Mouse (Mus musculus) intestine, embryonic 16.5 days (tissue): ENCODE data around the gene Klc1. TPM values are rescaled to one million over a fixed set of nuclear protein-coding genes. Genes with fewer than 3 reads are reported as not detected.

ENCODE experiments used
- ATAC-seq: fragments of 200-750 bp; cut with Nextera tagmentation; 2 replicates; pipeline ENCODE4 v1.8.0; 2017; ENCODE audit warnings: moderate TSS enrichment, moderate library complexity
- H3K27ac ChIP-seq: fragments of 300-500 bp; sonication (generic); 2 replicates; pipeline ENCODE4 v1.5.1; 2014; ENCODE audit warnings: mild to moderate bottlenecking, low read length
- H3K27me3 ChIP-seq: fragments of 300-500 bp; sonication (generic); replicated peaks from 2 replicates; pipeline ENCODE4 v1.6.1; 2014; ENCODE audit warnings: low read length, control low read depth, mixed read lengths; ENCODE audit not compliant: control insufficient read depth, insufficient read depth
- H3K36me3 ChIP-seq: fragments of 300-500 bp; sonication (generic); 2 replicates; pipeline ENCODE4 v1.6.1; 2014; ENCODE audit warnings: low read length, control low read depth; ENCODE audit not compliant: control insufficient read depth, insufficient read depth
- H3K4me1 ChIP-seq: fragments of 300-500 bp; sonication (generic); 2 replicates; pipeline ENCODE4 v1.6.1; 2014; ENCODE audit warnings: low read length, control low read depth, mixed read lengths; ENCODE audit not compliant: control insufficient read depth, insufficient read depth
- H3K4me2 ChIP-seq: fragments of 300-500 bp; sonication (generic); 2 replicates; pipeline ENCODE4 v1.6.1; 2014; ENCODE audit warnings: low read depth, low read length, control low read depth
- H3K4me3 ChIP-seq: fragments of 300-500 bp; sonication (generic); 2 replicates; pipeline ENCODE4 v1.5.1; 2014; ENCODE audit warnings: mild to moderate bottlenecking, low read length
- H3K9ac ChIP-seq: fragments of 300-500 bp; sonication (generic); 2 replicates; pipeline ENCODE4 v1.6.1; 2014; ENCODE audit warnings: low read depth, low read length
- H3K9me3 ChIP-seq: fragments of 300-500 bp; sonication (generic); 2 replicates; pipeline ENCODE4 v1.6.1; 2016; ENCODE audit warnings: low read length, control low read depth; ENCODE audit not compliant: control insufficient read depth
- WGBS: fragments of 180-500 bp; shearing (Covaris S2); extraction: QIAGEN DNeasy Blood & Tissue Kit; methylation state at CpG from one replicate; pipeline ENCODE4 v1.1.7; 2014; 5-methylcytosine and 5-hydroxymethylcytosine counted together
- polyA plus RNA-seq: library from polyadenylated mRNA; unstranded; fragments of >200 nt; fragmentation: Nextera tagmentation; extraction: Ambion mirVana; gene quantifications from 2 replicates; pipeline ENCODE4 v1.2.1, GENCODE M21; 2015

Gene Klc1
- polyA plus RNA-seq, 1 experiment from 2014 or later: 83.4 TPM

GRCm38 (mm10) chr12:111753347-111753746 lies 5.3 kb upstream of the Klc1 start:
- no peak for ATAC-seq
- H3K36me3 ChIP-seq: no peaks in the 10 kb centered on the region
- no peak overlapping the region for H3K4me2 ChIP-seq
- no peaks in the 10 kb centered on the region for H3K27me3 ChIP-seq
- H3K9ac ChIP-seq: no peak overlapping the region; the same call in 1 of the 2 replicates
- no peak overlapping the region for H3K27ac ChIP-seq
- H3K9me3 ChIP-seq: no peaks in the 10 kb centered on the region
- H3K4me1 ChIP-seq: peaks cover 6% of the 10 kb centered on the region
- 55% methylated on average over 9 of the region's 9 CpGs for WGBS
- no peak overlapping the region for H3K4me3 ChIP-seq

GRCm38 (mm10) chr12:111754710-111755109 lies 3.9 kb upstream of the Klc1 start:
- H3K27ac ChIP-seq: no peak overlapping the region
- no peak overlapping the region for H3K4me2 ChIP-seq
- ATAC-seq: no peak
- no peak overlapping the region for H3K9ac ChIP-seq
- H3K4me1 ChIP-seq: peaks cover 7% of the 10 kb centered on the region
- H3K9me3 ChIP-seq: no peaks in the 10 kb centered on the region
- no peaks in the 10 kb centered on the region for H3K36me3 ChIP-seq
- H3K4me3 ChIP-seq: no peak overlapping the region
- H3K27me3 ChIP-seq: no peaks in the 10 kb centered on the region

GRCm38 (mm10) chr12:111755231-111755630 lies 3.4 kb upstream of the Klc1 start:
- no peaks in the 10 kb centered on the region for H3K27me3 ChIP-seq
- H3K4me2 ChIP-seq: no peak overlapping the region
- WGBS: 50% methylated on average over 2 of the region's 2 CpGs
- H3K36me3 ChIP-seq: no peaks in the 10 kb centered on the region
- no peak overlapping the region for H3K4me3 ChIP-seq
- peaks cover 13% of the 10 kb centered on the region for H3K4me1 ChIP-seq
- H3K9me3 ChIP-seq: no peaks in the 10 kb centered on the region
- no peak overlapping the region for H3K9ac ChIP-seq
- no peak for ATAC-seq
- H3K27ac ChIP-seq: no peak overlapping the region

GRCm38 (mm10) chr12:111756082-111756697 lies 2.5 kb upstream of the Klc1 start:
- no peaks in the 10 kb centered on the region for H3K36me3 ChIP-seq
- no peak overlapping the region for H3K4me3 ChIP-seq
- H3K27me3 ChIP-seq: no peaks in the 10 kb centered on the region
- 50% methylated on average over 4 of the region's 4 CpGs for WGBS
- H3K4me2 ChIP-seq: no peak overlapping the region
- H3K9ac ChIP-seq: no peak overlapping the region
- peaks cover 20% of the 10 kb centered on the region for H3K4me1 ChIP-seq
- no peaks in the 10 kb centered on the region for H3K9me3 ChIP-seq
- no peak overlapping the region for H3K27ac ChIP-seq
- no peak for ATAC-seq

- Histone ChIP-seq H3K36me3 (no peaks in the 10 kb centered on the region), H3K4me1 (peaks cover 20% of the 10 kb centered on the region), H3K4me2 (no peak overlapping the region), H3K27ac (no peak overlapping the region), H3K4me3 (no peak overlapping the region), H3K9me3 (no peaks in the 10 kb centered on the region), H3K27me3 (no peaks in the 10 kb centered on the region), H3K9ac (no peak overlapping the region)
- no peak for ATAC-seq
- 39% methylated on average over 5 of the region's 5 CpGs for WGBS
Measured at GRCm38 (mm10) chr12:111756698-111757082, 2.0 kb upstream of the Klc1 start.

- Histone ChIP-seq H3K9ac (peak overlapping the region; percentile 97), H3K9me3 (no peaks in the 10 kb centered on the region), H3K4me3 (peak overlapping the region; percentile 88), H3K4me1 (peaks cover 20% of the 10 kb centered on the region), H3K36me3 (no peaks in the 10 kb centered on the region), H3K27me3 (no peaks in the 10 kb centered on the region), H3K4me2 (peak overlapping the region; percentile 98), H3K27ac (peak overlapping the region; percentile 89)
- no peak; the same call in 1 of the 2 replicates for ATAC-seq
- WGBS: 50% methylated on average over 10 of the region's 10 CpGs
Measured at GRCm38 (mm10) chr12:111757561-111758325, 906 bp upstream of the Klc1 start.

GRCm38 (mm10) chr12:111759176-111760061 lies 770 bp downstream of the Klc1 start:
- no peaks in the 10 kb centered on the region for H3K27me3 ChIP-seq
- H3K4me1 ChIP-seq: peaks cover 20% of the 10 kb centered on the region
- H3K9me3 ChIP-seq: no peaks in the 10 kb centered on the region
- 0 out of 2 replicates have a peak, but pooled peaks cover 5% of the 10 kb centered on the region for H3K36me3 ChIP-seq
- 2% methylated on average over 35 of the region's 35 CpGs for WGBS
- peak; percentile 53 for ATAC-seq
- H3K4me3 ChIP-seq: peak overlapping the region; percentile 88
- peak overlapping the region; percentile 89 for H3K27ac ChIP-seq
- H3K9ac ChIP-seq: peak overlapping the region; percentile 97
- peak overlapping the region; percentile 98 for H3K4me2 ChIP-seq

GRCm38 (mm10) chr12:111760306-111760908 lies 1.8 kb downstream of the Klc1 start:
- peak overlapping the region; percentile 89; the same call in 1 of the 2 replicates for H3K27ac ChIP-seq
- 53% methylated on average over 7 of the region's 7 CpGs for WGBS
- H3K9me3 ChIP-seq: no peaks in the 10 kb centered on the region
- peak overlapping the region; percentile 98 for H3K4me2 ChIP-seq
- peak overlapping the region; percentile 88 for H3K4me3 ChIP-seq
- no peak overlapping the region; the same call in 1 of the 2 replicates for H3K9ac ChIP-seq
- H3K36me3 ChIP-seq: 0 out of 2 replicates have a peak, but pooled peaks cover 5% of the 10 kb centered on the region
- H3K27me3 ChIP-seq: no peaks in the 10 kb centered on the region
- peaks cover 20% of the 10 kb centered on the region for H3K4me1 ChIP-seq
- no peak for ATAC-seq
